Mouse (Mus musculus): ENCODE results near the gene Glt8d1. TPM values are rescaled to one million over a fixed set of nuclear protein-coding genes. Genes with fewer than 3 reads are reported as not detected.

Glt8d1 gene
- total RNA-seq, 2 experiments from 2014 or later, result 27.9 to 43.2 TPM

GRCm38 (mm10) chr14:31045296-31045695 is 44.1 kb downstream of the Glt8d1 start:
- intact Hi-C loops (cut with DNase I), result no loop called here
- DNase-seq (ENCODE audit: low spot score in 2 of 2), result no peak

DNA sequence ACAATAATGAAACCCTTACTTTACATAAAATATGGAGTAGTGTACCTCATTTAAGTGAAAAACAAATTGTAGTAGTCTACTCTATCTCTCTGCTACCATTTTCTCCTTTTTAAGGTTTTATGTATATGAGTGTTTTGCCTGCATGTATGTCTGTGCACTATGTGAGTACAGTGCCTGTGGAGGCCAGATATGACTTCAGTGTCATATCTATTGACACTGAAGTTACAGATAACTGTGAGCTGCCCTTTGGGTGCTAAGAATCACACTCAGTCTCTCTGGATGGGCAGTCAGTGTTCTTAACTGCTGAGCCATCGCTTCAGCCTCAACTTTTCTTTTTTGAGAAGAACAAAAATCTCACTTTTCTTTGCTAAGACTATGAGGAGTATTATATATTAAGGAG is 44.6 kb downstream of the Glt8d1 start:
- intact Hi-C loops (cut with DNase I), result no loop called here
- no peak for DNase-seq (ENCODE audit: low spot score in 2 of 2)

Other genes starting within 250 kb of the Glt8d1 start
- gene Tmem110, start 175.8 kb upstream of the Glt8d1 start, total RNA-seq (2021), result 10 to 100 TPM; 23.4 to 24.2 TPM
- gene Mustn1, start 122.2 kb upstream of the Glt8d1 start, total RNA-seq (2021), result 1 to 10 TPM; 3.0 to 4.5 TPM
- gene Itih4, start 114.9 kb upstream of the Glt8d1 start, total RNA-seq (2021), result not detected
- gene Itih3, start 77.6 kb upstream of the Glt8d1 start, total RNA-seq (2021), result 10 to 100 TPM; 19.5 to 24.1 TPM
- gene Itih1, start 58.1 kb upstream of the Glt8d1 start, total RNA-seq (2021), result not detected
- gene Nek4, start 50.0 kb upstream of the Glt8d1 start, total RNA-seq (2021), result 10 to 100 TPM; 17.0 to 19.8 TPM
- 100 to 1,000 TPM; 151 to 164 TPM for gene Spcs1, start 272 bp downstream of the Glt8d1 start, total RNA-seq (2021)
- 10 to 100 TPM; 50.1 to 57.6 TPM for gene Pbrm1, start 17.7 kb downstream of the Glt8d1 start, total RNA-seq (2021)
- 10 to 100 TPM; 41.8 to 53.9 TPM for gene Gnl3, start 17.8 kb downstream of the Glt8d1 start, total RNA-seq (2021)
- 10 to 100 TPM; 24.6 to 32.9 TPM for gene Smim4, start 127.6 kb downstream of the Glt8d1 start, total RNA-seq (2021)
- 1 to 10 TPM; 2.8 to 4.6 TPM for gene Nt5dc2, start 129.7 kb downstream of the Glt8d1 start, total RNA-seq (2021)
- 10 to 100 TPM; 22.5 to 23.5 TPM for gene Stab1, start 167.2 kb downstream of the Glt8d1 start, total RNA-seq (2021)
- gene Tnnc1, start 206.9 kb downstream of the Glt8d1 start, total RNA-seq (2021), result 100 to 1,000 TPM in 1 of 2 experiments, 10 to 100 TPM in 1; 41.9 to 150 TPM
- gene Nisch, start 215.5 kb downstream of the Glt8d1 start, total RNA-seq (2021), result 100 to 1,000 TPM; 373 to 412 TPM
- 1 to 10 TPM; 4.4 to 5.8 TPM for gene Sema3g, start 216.5 kb downstream of the Glt8d1 start, total RNA-seq (2021)
- gene Phf7, start 249.9 kb downstream of the Glt8d1 start, total RNA-seq (2021), result 1 to 10 TPM; 4.4 to 4.6 TPM

Measured in left cerebral cortex, postnatal 36 days (tissue).